Mouse (Mus musculus): ENCODE results near the gene Qpct.

DNA sequence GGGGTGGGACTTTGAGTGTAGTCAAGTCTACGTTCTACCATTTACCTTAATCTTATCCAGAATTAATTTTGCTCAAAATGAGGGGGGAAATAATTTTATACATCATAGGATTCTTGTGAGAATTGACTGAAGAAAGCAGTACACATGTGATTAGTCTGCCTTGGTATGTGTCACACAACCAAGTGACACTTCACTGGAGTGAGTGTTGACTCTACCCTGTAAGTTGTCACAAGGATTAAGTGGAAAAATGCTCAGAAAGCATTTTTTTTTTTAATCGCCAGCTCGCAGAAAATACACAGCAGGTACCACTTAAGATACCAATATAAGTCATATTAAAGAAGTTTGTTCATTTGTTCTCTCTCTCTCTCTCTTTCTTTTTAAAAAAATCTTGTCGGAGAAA is 27.2 kb upstream of the Qpct start:
- TF ChIP-seq CTCF (IDR thresholded peaks at IDR 0.05; ENCODE audit: low read depth) (no peak), EP300 (IDR thresholded peaks at IDR 0.05; ENCODE audit: low read depth) (no peak)
